Mouse (Mus musculus) testis, adult 2 months (tissue): ENCODE measurements around the gene S100a1.

Source experiments
- CTCF ChIP-seq: fragments of 200-500 bp; IDR thresholded peaks from 2 replicates; pipeline ENCODE4 v1.5.1; 2012; ENCODE audit warnings: low read depth, mild to moderate bottlenecking, inconsistent platforms, low read length, moderate library complexity; ENCODE audit not compliant: control insufficient read depth, insufficient read depth, insufficient replicate concordance
- POLR2A ChIP-seq: fragments of 200-500 bp; IDR thresholded peaks from 2 replicates; pipeline ENCODE4 v1.6.1; 2012; ENCODE audit warnings: low read depth, mild to moderate bottlenecking, inconsistent platforms, low read length, moderate library complexity; ENCODE audit not compliant: control insufficient read depth

- TF ChIP-seq CTCF = no peak
- TF ChIP-seq POLR2A = no peak
These were observed 38.9 kb downstream of the S100a1 start for GRCm38 (mm10) chr3:90475151-90475830.
